Mouse (Mus musculus) T-helper 1 cell (primary cell): ENCODE data around the gene Wdhd1.
"Not testable (repeated sequence)": the region's sequence is repeated elsewhere in the genome, so short reads cannot be mapped to it uniquely, and the experiment has no call there.

Source experiments
- in situ Hi-C: fragments of 300-600 bp; cut with MboI, MseI; formaldehyde crosslinking; loops from one replicate; pipeline ENCODE4 v1.15.1; 2025; ENCODE audit warnings: high pct_unique_total_duplicates

The Wdhd1 gene

DNA sequence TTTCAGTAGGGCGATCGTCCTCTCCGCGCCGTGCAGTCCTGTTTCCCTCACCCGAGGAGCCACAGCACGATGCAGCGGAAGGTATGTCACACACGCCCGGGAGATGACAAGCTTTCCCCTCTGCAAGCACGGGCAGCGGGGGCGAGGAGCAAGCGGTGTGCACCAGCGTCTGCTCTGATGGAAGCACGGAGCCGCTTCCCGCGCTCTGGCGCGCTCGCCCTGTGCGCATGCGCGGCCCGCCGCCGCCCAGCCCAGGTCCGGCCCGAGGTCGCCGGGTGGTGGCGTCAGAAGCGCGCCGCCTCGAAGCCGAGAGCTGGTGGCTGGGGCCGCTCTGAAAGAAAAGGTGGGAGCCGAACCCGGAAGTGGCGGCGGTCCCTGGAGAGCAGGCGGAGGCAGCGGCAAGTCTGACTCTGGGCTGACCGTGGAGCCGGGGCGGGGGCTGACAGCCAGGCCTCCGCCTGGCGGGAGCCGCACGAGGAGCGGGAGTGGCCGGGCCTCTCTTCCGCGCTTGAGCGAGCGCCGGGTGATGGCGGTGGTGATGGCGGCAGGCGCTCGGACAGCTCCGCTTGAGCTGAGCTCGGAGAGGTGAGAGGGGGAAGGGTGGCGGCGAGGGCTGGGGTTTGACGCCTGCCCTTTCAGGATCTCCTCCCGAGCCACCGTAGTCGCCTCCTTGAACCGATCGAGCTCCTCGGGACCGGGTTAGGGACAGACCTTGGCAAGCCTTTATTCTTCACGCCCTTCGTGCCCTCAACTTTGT is at the start of gene Wdhd1, which contains the start of gene Socs4:
Gene Wdhd1, minus strand, starts transcription at position 221 of the 757 bp plus-strand sequence.
Gene Socs4, plus strand, starts transcription at position 295 of the 757 bp plus-strand sequence.
- in situ Hi-C loops = loop anchor here (10.0 kb wide), 1 partner anchor 1168 kb away; the partner anchor contains the start of gene Tmem260

DNA sequence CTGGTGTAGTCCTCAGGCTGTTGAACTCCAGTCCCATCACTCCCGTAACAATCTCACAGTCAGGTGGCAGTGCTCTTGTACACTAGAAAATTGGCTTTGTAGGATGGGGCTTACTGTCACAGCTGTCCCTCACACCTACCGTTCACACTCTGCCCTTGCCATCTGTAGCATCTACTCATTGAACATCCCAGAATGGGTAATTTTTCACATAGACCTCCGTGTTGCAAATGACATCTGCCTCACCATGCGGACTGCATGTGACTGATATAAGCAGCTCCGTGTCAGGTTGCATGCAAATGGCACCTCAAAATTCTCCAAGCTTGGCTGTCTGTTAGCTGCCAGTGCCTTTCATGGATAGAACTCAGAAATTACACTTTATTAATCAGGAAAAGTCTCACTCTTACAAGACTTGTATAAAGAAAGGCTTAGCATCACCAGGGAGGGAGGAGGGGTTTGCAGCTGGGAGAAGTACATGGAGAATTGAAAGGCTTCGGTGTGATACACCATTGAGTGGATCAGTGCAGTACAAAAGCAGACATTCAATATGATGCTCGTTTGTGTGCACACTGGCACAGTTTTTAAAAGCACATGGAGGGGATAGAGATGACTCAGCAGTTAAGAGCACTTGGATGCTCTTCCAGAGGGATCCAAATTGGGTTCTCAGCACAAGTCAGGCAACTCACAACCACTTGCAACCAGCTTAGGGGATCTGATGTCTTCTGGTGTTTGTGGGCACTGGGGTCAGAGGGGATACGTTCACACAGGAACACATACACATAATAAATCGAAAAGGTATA is 49.5 kb upstream of the Wdhd1 start:
- in situ Hi-C loops = no loop called here

GRCm38 (mm10) chr14:47321581-47321980 is 44.9 kb upstream of the Wdhd1 start:
- in situ Hi-C loops = not testable (repeated sequence)

DNA sequence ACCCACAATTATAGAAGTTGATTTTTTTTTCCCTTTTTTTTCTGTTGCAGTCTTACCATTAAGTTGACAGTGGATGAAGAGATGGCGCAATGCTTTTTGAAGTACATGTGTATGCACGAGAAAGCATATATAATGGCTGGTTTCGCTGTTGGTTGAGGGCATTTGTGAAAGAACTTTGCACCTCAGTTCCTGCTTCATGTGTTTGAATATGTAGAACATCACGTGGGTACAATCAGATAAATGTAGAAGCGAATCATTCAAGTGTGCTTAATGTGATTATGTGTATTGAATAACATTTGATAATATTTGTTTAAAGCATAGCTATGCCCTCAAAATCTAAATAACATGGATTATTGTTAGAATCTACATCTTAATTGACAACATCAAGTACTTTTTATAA is 42.7 kb upstream of the Wdhd1 start:
- in situ Hi-C loops = no loop called here

DNA sequence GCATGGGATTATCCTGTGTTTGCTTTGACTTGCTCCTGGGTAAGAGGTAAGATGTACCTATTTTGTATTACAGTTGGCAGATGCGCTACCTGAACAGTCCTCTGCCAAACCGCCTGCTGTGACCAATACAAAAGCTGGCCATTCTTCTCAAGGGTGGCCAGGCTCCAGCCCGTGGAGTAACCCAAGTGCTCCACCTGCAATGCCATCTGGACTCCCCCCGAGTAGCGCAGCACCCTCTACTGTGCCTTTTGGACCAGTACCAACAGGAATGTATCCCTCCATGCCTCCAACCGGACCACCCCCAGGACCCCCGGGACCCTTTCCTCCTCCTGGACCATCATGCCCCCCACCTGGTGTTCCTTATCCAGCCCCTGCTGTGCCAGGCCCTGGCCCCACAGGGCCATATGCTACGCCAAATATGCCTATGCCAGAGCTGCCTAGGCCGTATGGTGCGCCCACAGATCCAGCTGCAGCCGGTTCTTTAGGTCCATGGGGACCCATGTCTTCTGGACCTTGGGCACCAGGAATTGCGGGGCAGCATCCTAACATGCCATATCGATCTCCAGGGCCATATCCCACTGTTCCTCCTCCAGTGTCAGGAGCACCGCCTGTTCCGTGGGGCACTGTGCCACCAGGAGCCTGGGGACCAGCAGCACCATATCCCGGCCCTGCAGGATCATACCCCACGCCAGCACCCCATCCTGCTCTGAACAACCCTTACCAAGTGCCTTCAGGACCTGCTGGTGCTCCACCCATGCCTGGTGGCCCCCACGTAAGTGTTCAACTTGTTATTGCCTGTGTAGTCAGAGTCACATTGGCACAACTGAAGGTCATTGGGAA is 33.9 kb upstream of the Wdhd1 start:
- in situ Hi-C loops = no loop called here

GRCm38 (mm10) chr14:47309061-47309460 is 32.4 kb upstream of the Wdhd1 start:
- in situ Hi-C loops = no loop called here

- in situ Hi-C loops = no loop called here
Observed at GRCm38 (mm10) chr14:47307669-47308068, 31.0 kb upstream of the Wdhd1 start.

- in situ Hi-C loops = no loop called here
Observed at GRCm38 (mm10) chr14:47305933-47306332, 29.3 kb upstream of the Wdhd1 start.

DNA sequence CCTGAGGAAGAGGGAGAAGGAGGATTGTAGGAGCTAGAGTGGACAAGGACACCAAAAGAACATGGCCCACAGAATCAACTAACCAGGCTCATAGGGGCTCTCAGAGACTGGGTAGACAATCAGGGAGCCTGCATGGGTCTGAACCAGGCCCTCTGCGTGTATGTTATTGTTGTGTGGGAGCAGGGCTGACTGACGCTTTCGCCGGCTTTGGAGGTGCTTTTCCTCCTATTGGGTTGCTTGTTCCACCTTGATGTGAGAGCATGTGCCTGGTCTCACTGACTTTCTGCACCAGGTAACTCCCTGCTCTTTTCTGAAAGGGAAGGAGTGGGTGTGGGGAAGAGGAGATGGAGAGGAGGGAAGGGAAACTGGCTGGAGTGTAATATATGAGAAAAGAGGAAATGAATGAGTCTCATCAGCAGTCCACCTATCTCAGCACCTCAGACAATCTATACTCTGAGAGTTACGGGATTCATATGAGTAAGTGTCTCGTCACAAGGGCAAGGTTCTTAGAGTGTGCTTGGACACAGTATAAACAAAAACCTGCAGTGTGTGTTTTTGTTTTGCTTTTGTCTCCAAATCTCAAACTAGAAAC is 28.3 kb upstream of the Wdhd1 start:
- in situ Hi-C loops = no loop called here

GRCm38 (mm10) chr14:47302885-47303680 is 26.4 kb upstream of the Wdhd1 start:
- in situ Hi-C loops = no loop called here

DNA sequence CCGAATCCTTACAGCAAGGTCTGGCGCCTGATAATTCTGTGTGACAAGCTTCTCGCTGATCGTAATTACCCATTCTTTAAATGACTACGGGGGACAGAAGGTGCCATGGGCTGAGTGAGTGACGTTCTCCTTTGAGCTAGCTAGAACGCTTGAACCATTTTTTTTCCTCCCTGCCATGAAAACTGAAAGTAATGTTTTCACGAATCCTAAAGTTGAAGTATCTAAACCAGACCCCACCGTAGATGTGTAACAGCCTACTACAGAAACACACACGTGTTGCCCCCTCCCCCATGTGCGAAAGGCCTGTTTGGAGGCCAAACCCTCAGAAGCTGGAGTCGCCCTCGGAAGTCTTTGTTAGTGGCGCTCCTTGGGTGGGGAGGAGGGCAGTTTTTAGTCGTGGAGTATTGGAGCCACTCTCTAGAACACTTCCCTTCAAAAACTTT is 22.2 kb upstream of the Wdhd1 start:
- in situ Hi-C loops = no loop called here

GRCm38 (mm10) chr14:47298408-47298792 is 21.7 kb upstream of the Wdhd1 start:
- in situ Hi-C loops = no loop called here

DNA sequence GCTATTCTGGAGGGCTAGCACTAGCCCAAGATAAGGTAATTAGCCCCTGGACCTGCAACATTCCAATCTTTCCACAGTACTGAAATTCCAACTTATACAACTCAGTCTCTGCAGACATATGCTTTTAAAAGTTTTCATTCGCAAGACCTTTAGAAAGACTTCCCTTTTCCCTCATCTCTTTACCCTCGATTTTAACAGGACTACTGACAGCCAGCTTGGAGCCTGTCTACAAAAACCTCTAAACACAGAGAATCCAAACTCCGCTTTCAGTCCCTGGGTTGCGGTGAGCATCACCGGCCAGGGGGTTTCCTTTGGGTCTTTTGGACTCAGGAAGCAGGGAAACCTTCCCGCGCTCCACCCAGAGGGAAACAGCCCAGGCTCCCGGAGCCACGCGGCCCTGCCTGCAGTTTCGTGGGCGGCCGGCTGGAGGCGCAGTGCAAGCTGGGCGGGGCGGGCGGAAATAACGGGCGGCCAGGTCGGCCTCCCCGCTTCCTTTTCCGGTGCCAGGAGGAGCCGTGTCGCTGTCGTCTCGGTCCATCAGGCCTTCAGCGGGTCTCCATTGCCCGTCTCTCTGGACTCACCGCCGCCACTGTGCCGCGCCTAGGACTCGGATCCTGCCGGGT is 21.2 kb upstream of the Wdhd1 start, which contains the start of gene Mapk1ip1l:
Gene Mapk1ip1l, plus strand, starts transcription at position 482 of the 623 bp plus-strand sequence.
- in situ Hi-C loops = no loop called here

DNA sequence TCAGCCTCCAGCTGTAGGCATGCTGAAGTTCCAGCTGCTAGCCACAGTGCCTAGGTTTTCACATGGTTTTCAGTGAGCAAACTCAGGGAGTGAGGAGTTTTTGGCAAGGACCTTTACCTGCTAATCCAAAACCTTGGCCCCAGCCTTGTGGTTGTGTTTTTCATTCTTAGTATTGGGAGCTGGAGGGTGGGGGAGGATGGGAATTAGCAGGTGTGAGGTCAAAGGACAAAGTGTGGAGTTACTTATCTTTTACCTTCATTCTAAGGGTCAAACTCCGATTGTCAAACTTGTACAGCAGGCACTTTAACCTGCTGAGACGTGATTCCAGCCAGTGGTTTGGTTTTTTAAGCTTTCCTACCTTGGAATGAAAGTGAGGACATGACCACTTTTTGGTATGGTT is 19.6 kb upstream of the Wdhd1 start:
- in situ Hi-C loops = no loop called here

DNA sequence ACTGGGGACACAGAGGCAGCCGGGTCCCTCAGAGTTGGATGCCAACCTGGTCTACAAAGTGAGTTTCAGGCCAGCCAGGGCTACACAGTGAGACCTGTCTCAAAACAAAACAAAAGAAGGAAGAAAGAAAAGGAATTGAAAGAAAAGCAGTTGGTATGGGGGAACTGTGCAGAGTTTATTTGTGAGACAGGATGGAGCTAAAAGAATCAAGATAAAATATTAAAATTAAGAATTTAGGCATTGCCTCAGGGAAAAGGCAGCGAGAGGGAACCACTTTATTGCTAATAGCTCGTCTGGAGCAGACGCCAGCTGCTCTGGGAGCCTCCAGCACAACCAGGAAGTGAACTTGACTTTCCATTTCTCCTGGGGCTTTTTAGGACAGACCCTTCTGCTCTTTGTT is 17.5 kb upstream of the Wdhd1 start:
- in situ Hi-C loops = no loop called here

- in situ Hi-C loops = no loop called here
Observed at GRCm38 (mm10) chr14:47291772-47292171, 15.1 kb upstream of the Wdhd1 start.

DNA sequence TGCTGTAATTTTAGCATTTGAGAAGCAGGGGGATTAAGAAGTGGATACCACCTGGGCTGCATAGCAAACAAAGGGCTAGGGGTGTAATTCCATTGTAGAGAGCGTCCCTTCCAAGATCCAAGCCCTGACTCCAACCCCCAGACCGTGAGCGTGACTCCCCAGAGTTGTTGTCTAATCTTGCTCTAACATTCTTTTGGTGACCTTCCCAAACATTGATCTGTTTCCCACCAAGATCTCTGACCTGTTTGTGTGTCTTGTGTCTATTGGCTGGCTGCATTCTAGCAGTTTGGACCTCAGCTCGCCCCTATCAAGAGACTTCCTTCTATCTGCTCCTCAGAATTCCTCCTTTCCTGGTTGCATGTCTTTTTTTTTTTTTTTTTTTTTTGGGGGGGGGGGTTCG is 10.4 kb upstream of the Wdhd1 start:
- in situ Hi-C loops = loop anchor here (10.0 kb wide), 1 partner anchor 368 kb away; no protein-coding TSS in a partner anchor

DNA sequence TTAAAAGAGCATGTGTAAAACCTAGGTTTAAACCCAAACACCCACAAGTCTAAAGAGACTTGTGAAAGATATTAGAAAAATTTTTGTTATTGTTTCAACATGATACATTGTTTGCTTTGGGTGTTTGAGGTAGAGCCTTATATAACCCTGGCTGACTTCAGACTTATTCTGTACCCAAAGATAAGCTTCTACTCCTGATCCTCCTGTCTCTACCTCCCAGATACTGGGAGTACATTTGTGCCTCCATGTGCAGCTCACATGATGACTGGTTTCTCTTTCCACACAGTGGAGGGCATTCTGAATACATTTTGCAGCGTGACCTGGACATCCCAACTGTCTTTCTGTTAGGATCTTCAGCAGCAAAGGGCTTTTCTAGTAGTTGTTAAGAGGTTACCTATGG is 9.6 kb upstream of the Wdhd1 start:
- in situ Hi-C loops = loop anchor here (10.0 kb wide), 1 partner anchor 369 kb away; no protein-coding TSS in a partner anchor

- in situ Hi-C loops = loop anchor here (10.0 kb wide), 1 partner anchor 370 kb away; no protein-coding TSS in a partner anchor
Observed at GRCm38 (mm10) chr14:47285271-47285670, 8.6 kb upstream of the Wdhd1 start.

- in situ Hi-C loops = loop anchor here (10.0 kb wide), 1 partner anchor 371 kb away; no protein-coding TSS in a partner anchor
Observed at GRCm38 (mm10) chr14:47283568-47283967, 6.9 kb upstream of the Wdhd1 start.
